Mouse (Mus musculus) embryonic fibroblast, embryonic 13.5 days (primary cell): ENCODE results near the gene Masp1.

Experiments used
- CTCF ChIP-seq: IDR thresholded peaks from 2 replicates; pipeline ENCODE4 v1.5.1; 2011; ENCODE audit warnings: mild to moderate bottlenecking, control low read depth, low read length, moderate library complexity, borderline replicate concordance; ENCODE audit not compliant: insufficient read depth
- POLR2A ChIP-seq: IDR thresholded peaks from 2 replicates; pipeline ENCODE4 v1.6.1; 2011; ENCODE audit warnings: low read depth, mild to moderate bottlenecking, control low read depth, low read length, moderate library complexity

DNA sequence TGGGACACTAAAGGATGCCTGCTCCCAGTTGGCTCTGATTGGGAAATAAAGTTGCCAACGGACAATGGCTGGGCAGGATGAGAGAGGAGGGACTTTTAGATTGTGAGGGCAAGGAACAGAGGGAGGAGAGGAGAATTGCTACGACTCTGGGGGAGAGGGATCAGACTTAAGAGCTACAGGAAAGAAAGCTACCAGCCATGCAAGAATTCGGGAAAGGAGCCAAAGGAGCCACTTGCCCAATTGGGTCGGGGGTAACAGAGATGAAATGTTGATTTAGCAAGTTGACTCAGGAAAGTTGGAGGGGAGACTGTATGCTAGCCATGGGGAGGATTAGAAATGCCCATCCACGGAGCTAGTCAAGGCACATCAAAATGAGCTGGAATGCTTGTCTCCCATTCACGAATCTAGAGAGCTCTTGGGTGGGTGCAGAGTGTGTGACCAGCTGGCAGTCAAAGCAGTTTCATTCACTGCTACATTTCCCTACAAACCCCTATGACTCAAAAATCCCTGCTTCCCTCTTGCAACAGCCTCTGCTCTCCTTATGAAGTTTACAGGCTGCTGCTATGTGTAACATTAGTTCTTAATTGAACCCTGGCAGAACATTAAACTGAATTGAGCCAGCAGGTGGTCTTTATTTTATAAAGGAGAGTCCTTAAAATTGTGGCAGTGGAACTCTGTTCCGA lies 61.6 kb downstream of the Masp1 start:
- TF ChIP-seq CTCF (no peak), POLR2A (no peak)
